Mouse (Mus musculus) testis, adult 10 weeks (tissue): ENCODE data around the gene Gm6164. TPM values are rescaled to one million over a fixed set of nuclear protein-coding genes. Genes with fewer than 3 reads are reported as not detected.

Source experiments
- polyA plus RNA-seq: library from polyadenylated mRNA; stranded (reverse); fragments of 350-450 nt; fragmentation: Illumina TruSeq; extraction: RNeasy Lipid Tissue Mini Kit (QIAGEN cat#74804); gene quantifications from one replicate; pipeline ENCODE4 v1.2.3, GENCODE M21; 2014; ENCODE audit warnings: low read depth, low replicate concordance

Gene Gm6164
- polyA plus RNA-seq, result not detected

GRCm38 (mm10) chr7:20205507-20205906 lies at the start of gene Gm6164:
Gene Gm6164 (minus strand): TSS chr7:20205607.

GRCm38 (mm10) chr7:20233728-20234127 lies 28.3 kb upstream of the Gm6164 start, which contains the start of gene Gm4498:
Gene Gm4498 (minus strand): TSS chr7:20233828.

GRCm38 (mm10) chr7:20193410-20193809 lies 12.0 kb downstream of the Gm6164 start, which contains the start of gene Vmn1r95:
Gene Vmn1r95 (plus strand): TSS chr7:20193710.

GRCm38 (mm10) chr7:20168277-20168676 lies 37.1 kb downstream of the Gm6164 start, which contains the start of gene Vmn1r94:
Gene Vmn1r94 (minus strand): TSS chr7:20168377.

Other genes with a start within 250 kb of the Gm6164 start
- 1.4 TPM for gene Ceacam20, start 240.2 kb downstream of the Gm6164 start, polyA plus RNA-seq
- 1.6 TPM for gene Nlrp9b, start 214.1 kb downstream of the Gm6164 start, polyA plus RNA-seq
- not detected for gene Vmn1r91, start 105.9 kb downstream of the Gm6164 start, polyA plus RNA-seq
- not detected for gene Gm16442, start 83.0 kb downstream of the Gm6164 start, polyA plus RNA-seq
- not detected for gene Vmn1r93, start 66.5 kb downstream of the Gm6164 start, polyA plus RNA-seq
- gene Vmn1r94, start 37.2 kb downstream of the Gm6164 start, polyA plus RNA-seq, result not detected
- not detected for gene Vmn1r95, start 11.9 kb downstream of the Gm6164 start, polyA plus RNA-seq
- not detected for gene Gm4498, start 28.2 kb upstream of the Gm6164 start, polyA plus RNA-seq
- 0.27 TPM for gene Gm5890, start 57.2 kb upstream of the Gm6164 start, polyA plus RNA-seq
- not detected for gene Gm4133, start 128.5 kb upstream of the Gm6164 start, polyA plus RNA-seq
- gene Gm5728, start 169.8 kb upstream of the Gm6164 start, polyA plus RNA-seq, result not detected
- not detected for gene Vmn1r100, start 212.3 kb upstream of the Gm6164 start, polyA plus RNA-seq
- gene Vmn1r101, start 237.0 kb upstream of the Gm6164 start, polyA plus RNA-seq, result not detected